Mouse (Mus musculus) urinary bladder, postnatal 0 days (tissue): ENCODE data around the gene Rad52. TPM values are rescaled to one million over a fixed set of nuclear protein-coding genes. Genes with fewer than 3 reads are reported as not detected.

ENCODE experiments used
- polyA plus RNA-seq: library from polyadenylated mRNA; unstranded; fragments of >200 nt; fragmentation: Nextera tagmentation; extraction: Ambion mirVana; gene quantifications from 2 replicates; pipeline ENCODE4 v1.2.1, GENCODE M21; 2015

The Rad52 gene
- polyA plus RNA-seq = 8.9 and 9.3 TPM in 2 replicates

DNA sequence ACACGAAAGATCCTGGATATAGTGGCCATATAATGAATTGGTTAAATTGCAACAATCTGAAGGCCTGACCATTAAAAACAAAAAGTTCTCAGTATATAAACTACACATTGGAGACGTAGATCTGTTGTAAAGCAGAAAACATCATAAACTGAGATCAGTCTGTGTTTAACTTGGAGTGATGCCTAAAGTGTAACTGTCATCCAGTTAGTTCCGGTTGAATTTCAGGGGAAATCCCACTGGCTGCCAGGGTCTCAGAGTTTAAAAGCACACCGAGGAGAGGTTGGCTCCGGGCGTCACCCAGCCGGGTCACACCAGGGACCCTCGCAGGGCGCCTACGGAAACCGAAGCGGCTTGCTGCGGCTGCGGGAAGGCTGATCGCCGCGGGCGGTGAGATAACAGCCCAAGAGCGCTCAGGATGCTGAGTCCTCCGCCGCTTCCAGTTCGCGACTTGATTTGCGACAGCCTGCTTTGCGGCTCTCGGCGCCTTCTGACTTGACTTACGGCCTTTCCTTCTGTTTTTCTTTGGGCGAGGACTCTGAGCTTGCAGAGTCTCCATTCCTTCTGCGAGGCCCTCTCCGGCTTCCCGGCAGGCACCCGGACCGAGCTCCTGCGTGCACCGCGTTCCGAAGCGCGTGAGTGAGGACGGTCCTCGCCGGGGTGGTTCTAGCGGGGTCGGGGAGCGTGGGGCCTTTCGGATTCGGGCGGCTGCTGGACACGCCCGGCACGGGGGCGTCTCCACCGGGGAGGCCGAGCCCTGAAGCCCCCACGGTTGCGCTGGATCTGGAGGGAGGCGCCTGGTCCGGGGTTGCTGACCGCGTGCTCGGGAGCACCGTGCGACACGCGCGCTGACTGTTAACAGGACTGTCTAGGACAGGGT, at the start of gene Rad52:
Gene Rad52, plus strand, starts transcription at position 495 of the 877 bp plus-strand sequence.

Other genes with a start within 250 kb of the Rad52 start
- 10.0 and 12.9 TPM in 2 replicates for gene Erc1, start 54.5 kb upstream of the Rad52 start, polyA plus RNA-seq
- gene Wnk1, start 136.0 kb downstream of the Rad52 start, polyA plus RNA-seq = 35.8 and 43.8 TPM in 2 replicates
- gene Ninj2, start 190.7 kb downstream of the Rad52 start, polyA plus RNA-seq = 0.20 TPM in 1 of 2 replicates, not detected in the other